Mouse (Mus musculus) colon, adult 2 months (tissue): Measurements from ENCODE around the gene Ccdc97. TPM values are rescaled to one million over a fixed set of nuclear protein-coding genes. Genes with fewer than 3 reads are reported as not detected.

Source experiments
- polyA plus RNA-seq: library from polyadenylated mRNA; depleted of rRNA; stranded (reverse); fragments of >200 nt; gene quantifications from 2 replicates; pipeline ENCODE4 v1.2.3, GENCODE M21; 2012; rRNA removed

The Ccdc97 gene
- 73.4 and 84.1 TPM in 2 replicates for polyA plus RNA-seq

GRCm38 (mm10) chr7:25718788-25719417 lies at the start of gene Ccdc97:
Gene Ccdc97 (minus strand): TSS chr7:25719088.

GRCm38 (mm10) chr7:25754738-25755467 lies 36.0 kb upstream of the Ccdc97 start, which contains the start of gene Hnrnpul1:
Gene Hnrnpul1 (minus strand): TSS chr7:25754757.

GRCm38 (mm10) chr7:25686680-25687531 lies 32.0 kb downstream of the Ccdc97 start, which contains the start of gene Tgfb1:
Gene Tgfb1 (plus strand): TSS chr7:25687002.

GRCm38 (mm10) chr7:25680514-25681258 lies 38.2 kb downstream of the Ccdc97 start, which contains the start of gene B9d2:
Gene B9d2 (plus strand): TSS chr7:25680780.

GRCm38 (mm10) chr7:25674719-25675300 lies 44.1 kb downstream of the Ccdc97 start, which contains the start of gene Tmem91:
Gene Tmem91 (minus strand): TSS chr7:25675166.

Other genes with a start within 250 kb of the Ccdc97 start
- gene Ceacam1, start 241.5 kb downstream of the Ccdc97 start, polyA plus RNA-seq, result 822 and 1,160 TPM in 2 replicates
- gene Ceacam2, start 179.2 kb downstream of the Ccdc97 start, polyA plus RNA-seq, result 1.6 and 2.0 TPM in 2 replicates
- gene Erich4, start 103.2 kb downstream of the Ccdc97 start, polyA plus RNA-seq, result 0.65 and 1.7 TPM in 2 replicates
- gene Dmac2, start 99.7 kb downstream of the Ccdc97 start, polyA plus RNA-seq, result 86.7 and 94.4 TPM in 2 replicates
- gene B3gnt8, start 92.4 kb downstream of the Ccdc97 start, polyA plus RNA-seq, result 14.8 and 18.0 TPM in 2 replicates
- 124 and 131 TPM in 2 replicates for gene Bckdha, start 60.1 kb downstream of the Ccdc97 start, polyA plus RNA-seq
- 73.3 and 77.2 TPM in 2 replicates for gene Exosc5, start 59.9 kb downstream of the Ccdc97 start, polyA plus RNA-seq
- gene Tmem91, start 43.9 kb downstream of the Ccdc97 start, polyA plus RNA-seq, result 0.58 and 1.6 TPM in 2 replicates
- 31.8 and 42.8 TPM in 2 replicates for gene B9d2, start 38.3 kb downstream of the Ccdc97 start, polyA plus RNA-seq
- gene Tgfb1, start 32.1 kb downstream of the Ccdc97 start, polyA plus RNA-seq, result 19.2 and 29.7 TPM in 2 replicates
- 46.5 and 50.5 TPM in 2 replicates for gene Hnrnpul1, start 35.7 kb upstream of the Ccdc97 start, polyA plus RNA-seq
- 49.2 and 52.7 TPM in 2 replicates for gene Axl, start 69.6 kb upstream of the Ccdc97 start, polyA plus RNA-seq
- 83.9 and 93.4 TPM in 2 replicates for gene Cyp2s1, start 97.8 kb upstream of the Ccdc97 start, polyA plus RNA-seq
- gene Cyp2b10, start 178.5 kb upstream of the Ccdc97 start, polyA plus RNA-seq, result not detected in 2 replicates